Mouse (Mus musculus): ENCODE data around the gene Mxra8.

- TF ChIP-seq POLR2A (IDR thresholded peaks at IDR 0.05; ENCODE audit: borderline replicate concordance, extremely low read depth, low read depth, low read length) = peak; percentile 90
- no peak for TF ChIP-seq CTCF (IDR thresholded peaks at IDR 0.05; ENCODE audit: insufficient read depth, low read length)
Measured at GRCm38 (mm10) chr4:155803340-155804041, 36.0 kb upstream of the Mxra8 start.

All from lung, adult 2 months (tissue).